Comparison of ENCODE assay signal across 17 mouse cellular contexts in the genomic region with DNA sequence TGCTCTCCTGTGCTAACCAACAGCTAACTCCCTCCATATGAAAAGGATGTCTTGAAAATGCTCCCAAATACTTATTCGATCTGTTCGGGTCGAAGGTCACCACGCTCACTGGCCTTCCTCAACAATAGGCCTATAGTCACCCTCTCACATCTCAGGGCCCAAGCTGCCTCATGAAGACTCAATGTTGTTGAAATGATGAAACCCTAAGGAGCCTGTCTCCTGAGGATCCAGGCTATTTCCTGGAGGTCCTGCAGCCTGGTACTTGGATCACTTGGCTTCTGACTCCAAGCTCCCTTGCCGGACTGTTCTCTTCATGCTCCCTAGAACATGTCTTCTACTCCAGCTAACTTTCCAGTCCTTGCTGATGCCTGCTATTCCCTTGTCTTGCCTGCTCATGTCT. TPM values are rescaled to one million over a fixed set of nuclear protein-coding genes. Genes with fewer than 3 reads are reported as not detected.
DNase-seq lines count a peak whose midpoint lies in the region; ATAC-seq and TF ChIP-seq lines count a peak whose summit lies in the region.
"Had no signal": no experiment of that assay in that cellular context is flagged by ENCODE, and none has a peak within 500 bp of the region (broad histone marks: within the 10 kb centered on the region; RNA-seq: fewer than 3 reads in every experiment).

No protein-coding gene starts in this region.

- no peaks in the 10 kb centered on the region for H3K9me3 ChIP-seq in forebrain, embryonic 10.5 days
- H3K9me3 ChIP-seq in forebrain, embryonic 13.5 days (replicated peaks), result no peaks in the 10 kb centered on the region
- no peaks in the 10 kb centered on the region for H3K9me3 ChIP-seq in hindbrain, embryonic 10.5 days
- no peaks in the 10 kb centered on the region for H3K9me3 ChIP-seq in hindbrain, embryonic 14.5 days (ENCODE audit: control insufficient read depth, low read length)
- H3K9me3 ChIP-seq in lung, postnatal 0 days (ENCODE audit: low read length), result no peaks in the 10 kb centered on the region
- no peaks in the 10 kb centered on the region for H3K9me3 ChIP-seq in limb, embryonic 11.5 days (ENCODE audit: control insufficient read depth, low read length)
- H3K9me3 ChIP-seq: forebrain, embryonic 15.5 days; liver, embryonic 13.5 days; midbrain, embryonic 12.5 days had no signal

- peaks cover 63% of the 10 kb centered on the region for H3K4me1 ChIP-seq in forebrain, embryonic 10.5 days
- no peaks in the 10 kb centered on the region for H3K4me1 ChIP-seq in forebrain, embryonic 13.5 days
- H3K4me1 ChIP-seq in hindbrain, embryonic 10.5 days (replicated peaks), result peaks cover 58% of the 10 kb centered on the region
- no peaks in the 10 kb centered on the region; the same call in 1 of the 2 replicates for H3K4me1 ChIP-seq in hindbrain, embryonic 14.5 days (replicated peaks; ENCODE audit: control insufficient read depth, insufficient read depth, low read length)
- peaks cover 50% of the 10 kb centered on the region for H3K4me1 ChIP-seq in lung, postnatal 0 days (ENCODE audit: insufficient read depth, low read depth, low read length)
- H3K4me1 ChIP-seq in limb, embryonic 11.5 days (ENCODE audit: control insufficient read depth, insufficient read depth, low read length), result peaks cover 45% of the 10 kb centered on the region

- 70% methylated on average over 5 of the region's 5 CpGs for WGBS in forebrain, embryonic 10.5 days
- WGBS in forebrain, embryonic 13.5 days, result 72% methylated on average over 5 of the region's 5 CpGs
- WGBS in hindbrain, embryonic 10.5 days, result 44% methylated on average over 5 of the region's 5 CpGs
- WGBS in hindbrain, embryonic 14.5 days, result 60% methylated on average over 5 of the region's 5 CpGs
- WGBS in lung, postnatal 0 days, result 86% methylated on average over 5 of the region's 5 CpGs
- WGBS in limb, embryonic 11.5 days, result 89% methylated on average over 5 of the region's 5 CpGs

- ATAC-seq in forebrain, embryonic 13.5 days, result no peak
- no peak for ATAC-seq in hindbrain, embryonic 14.5 days (ENCODE audit: low FRiP score)
- ATAC-seq in lung, postnatal 0 days, result no peak
- ATAC-seq in limb, embryonic 11.5 days (ENCODE audit: insufficient number of reproducible peaks, low FRiP score, low TSS enrichment, low read depth), result no peak
- ATAC-seq: forebrain, embryonic 15.5 days; inflammation-experienced regulatory T-cells, adult 6 months had no signal

- TF ChIP-seq CTCF in lung, postnatal 0 days (IDR thresholded peaks at IDR 0.05), result no peak

- no peak overlapping the region for H3K4me3 ChIP-seq in forebrain, embryonic 10.5 days
- no peak overlapping the region for H3K4me3 ChIP-seq in forebrain, embryonic 13.5 days
- no peak overlapping the region for H3K4me3 ChIP-seq in hindbrain, embryonic 10.5 days
- no peak overlapping the region for H3K4me3 ChIP-seq in hindbrain, embryonic 14.5 days (replicated peaks; ENCODE audit: low read length)
- H3K4me3 ChIP-seq in lung, postnatal 0 days (ENCODE audit: low read depth, low read length), result no peak overlapping the region
- H3K4me3 ChIP-seq in limb, embryonic 11.5 days (ENCODE audit: low read depth, low read length), result no peak overlapping the region
- H3K4me3 ChIP-seq: forebrain, embryonic 15.5 days; liver, embryonic 13.5 days; midbrain, embryonic 12.5 days had no signal

- no peak for DNase-seq in forebrain, embryonic 10.5 days (ENCODE audit: extremely low spot score, low spot score)
- no peak for DNase-seq in hindbrain, embryonic 10.5 days (ENCODE audit: low spot score)
- no peak for DNase-seq in hindbrain, embryonic 14.5 days (ENCODE audit: low spot score)
- no peak for DNase-seq in lung, postnatal 0 days (ENCODE audit: low spot score)
- DNase-seq in lung, postnatal 10 days, result no peak
- no peak for DNase-seq in limb, embryonic 11.5 days (ENCODE audit: low spot score)
- DNase-seq in right cerebral cortex, postnatal 10 days (ENCODE audit: low spot score in 2 of 2), result no peak
- DNase-seq: cerebellum, postnatal 10 days; kidney, postnatal 4 days; liver, embryonic 13.5 days; lung, postnatal 14 days; right cerebral cortex, postnatal 4 days; thymus, adult 18-20 months had no signal

- no peaks in the 10 kb centered on the region for H3K27me3 ChIP-seq in forebrain, embryonic 10.5 days (ENCODE audit: poor library complexity, severe bottlenecking)
- H3K27me3 ChIP-seq in forebrain, embryonic 13.5 days, result no peaks in the 10 kb centered on the region
- H3K27me3 ChIP-seq in hindbrain, embryonic 10.5 days (ENCODE audit: insufficient read depth, poor library complexity, severe bottlenecking), result 0 out of 2 replicates have a peak, but pooled peaks cover 6% of the 10 kb centered on the region
- H3K27me3 ChIP-seq in hindbrain, embryonic 14.5 days (ENCODE audit: control insufficient read depth, insufficient read depth, low read length), result no peaks in the 10 kb centered on the region
- no peaks in the 10 kb centered on the region for H3K27me3 ChIP-seq in lung, postnatal 0 days (replicated peaks; ENCODE audit: insufficient read depth, low read length)
- no peaks in the 10 kb centered on the region for H3K27me3 ChIP-seq in limb, embryonic 11.5 days (ENCODE audit: control insufficient read depth, insufficient read depth, low read length)
- H3K27me3 ChIP-seq: forebrain, embryonic 15.5 days; liver, embryonic 13.5 days; midbrain, embryonic 12.5 days had no signal

- peaks cover 46% of the 10 kb centered on the region for H3K36me3 ChIP-seq in forebrain, embryonic 10.5 days (replicated peaks)
- H3K36me3 ChIP-seq in forebrain, embryonic 13.5 days (ENCODE audit: poor library complexity, severe bottlenecking), result peaks cover 20% of the 10 kb centered on the region
- peaks cover 52% of the 10 kb centered on the region for H3K36me3 ChIP-seq in hindbrain, embryonic 10.5 days
- H3K36me3 ChIP-seq in hindbrain, embryonic 14.5 days (replicated peaks; ENCODE audit: control insufficient read depth, insufficient read depth), result peaks cover 27% of the 10 kb centered on the region
- no peaks in the 10 kb centered on the region for H3K36me3 ChIP-seq in lung, postnatal 0 days (ENCODE audit: insufficient read depth, low read length)
- H3K36me3 ChIP-seq in limb, embryonic 11.5 days (ENCODE audit: control insufficient read depth, insufficient read depth, low read length), result peaks cover 21% of the 10 kb centered on the region

- H3K27ac ChIP-seq in forebrain, embryonic 10.5 days, result peak overlapping the region; percentile 84
- no peak overlapping the region for H3K27ac ChIP-seq in forebrain, embryonic 13.5 days
- H3K27ac ChIP-seq in hindbrain, embryonic 10.5 days, result peak overlapping the region; percentile 83
- no peak overlapping the region for H3K27ac ChIP-seq in hindbrain, embryonic 14.5 days
- no peak overlapping the region for H3K27ac ChIP-seq in lung, postnatal 0 days (ENCODE audit: low read length)
- peak overlapping the region; percentile 96 for H3K27ac ChIP-seq in limb, embryonic 11.5 days (replicated peaks; ENCODE audit: low read depth, low read length)
- H3K27ac ChIP-seq: forebrain, embryonic 15.5 days; midbrain, embryonic 12.5 days had no signal

- no peak for TF ChIP-seq EP300 in lung, postnatal 0 days (IDR thresholded peaks at IDR 0.05)

- H3K4me2 ChIP-seq in forebrain, embryonic 13.5 days, result no peak overlapping the region
- no peak overlapping the region for H3K4me2 ChIP-seq in hindbrain, embryonic 14.5 days (replicated peaks)
- H3K4me2 ChIP-seq in lung, postnatal 0 days (replicated peaks; ENCODE audit: low read depth, low read length), result no peak overlapping the region
- no peak overlapping the region for H3K4me2 ChIP-seq in limb, embryonic 11.5 days (ENCODE audit: low read depth, severe bottlenecking)
- H3K4me2 ChIP-seq: forebrain, embryonic 15.5 days; liver, embryonic 13.5 days; midbrain, embryonic 12.5 days had no signal

- no peak overlapping the region for H3K9ac ChIP-seq in forebrain, embryonic 13.5 days
- no peak overlapping the region for H3K9ac ChIP-seq in hindbrain, embryonic 14.5 days
- 0 out of 2 replicates have a peak overlapping the region, but pooled peaks have one; percentile 3 for H3K9ac ChIP-seq in lung, postnatal 0 days (replicated peaks; ENCODE audit: low read depth)
- H3K9ac ChIP-seq in limb, embryonic 11.5 days (ENCODE audit: low read length), result no peak overlapping the region
- H3K9ac ChIP-seq: forebrain, embryonic 15.5 days; liver, embryonic 13.5 days; midbrain, embryonic 12.5 days had no signal

RNA-seq across cellular contexts. Expression of gene Fam186b, which starts 35.7 kb away (rescaled TPM):
- 0.11 and 0.17 TPM in 2 replicates for polyA plus RNA-seq in forebrain, embryonic 10.5 days (2016; fragmentation: Nextera tagmentation; extraction: Ambion mirVana)
- polyA plus RNA-seq in forebrain, embryonic 13.5 days (2015; fragmentation: Nextera tagmentation; extraction: Ambion mirVana), result 0.28 TPM in 1 of 2 replicates, not detected in the other
- 0.20 and 0.27 TPM in 2 replicates for polyA plus RNA-seq in hindbrain, embryonic 10.5 days (2016; fragmentation: Nextera tagmentation; extraction: Ambion mirVana)
- 0.39 and 0.81 TPM in 2 replicates for polyA plus RNA-seq in hindbrain, embryonic 14.5 days (2014; fragmentation: Nextera tagmentation; extraction: Ambion mirVana)
- polyA plus RNA-seq in lung, postnatal 0 days (2015; fragmentation: Nextera tagmentation; extraction: Ambion mirVana), result 0.07 TPM in 1 of 2 replicates, not detected in the other
- polyA plus RNA-seq in limb, embryonic 11.5 days (2014; fragmentation: Nextera tagmentation; extraction: Ambion mirVana), result not detected in 2 replicates
- polyA plus RNA-seq: liver, embryonic 13.5 days had no signal

RNA-seq across cellular contexts. Expression of gene Prpf40b, which starts 36.5 kb away (rescaled TPM):
- polyA plus RNA-seq in forebrain, embryonic 10.5 days (2016; fragmentation: Nextera tagmentation; extraction: Ambion mirVana), result 60.7 and 62.2 TPM in 2 replicates
- 98.6 and 107 TPM in 2 replicates for polyA plus RNA-seq in forebrain, embryonic 13.5 days (2015; fragmentation: Nextera tagmentation; extraction: Ambion mirVana)
- polyA plus RNA-seq in hindbrain, embryonic 10.5 days (2016; fragmentation: Nextera tagmentation; extraction: Ambion mirVana), result 61.1 and 63.3 TPM in 2 replicates
- polyA plus RNA-seq in hindbrain, embryonic 14.5 days (2014; fragmentation: Nextera tagmentation; extraction: Ambion mirVana), result 84.7 and 89.6 TPM in 2 replicates
- 37.1 and 39.9 TPM in 2 replicates for polyA plus RNA-seq in lung, postnatal 0 days (2015; fragmentation: Nextera tagmentation; extraction: Ambion mirVana)
- 51.9 and 57.3 TPM in 2 replicates for polyA plus RNA-seq in limb, embryonic 11.5 days (2014; fragmentation: Nextera tagmentation; extraction: Ambion mirVana)

RNA-seq across cellular contexts. Expression of gene Fmnl3, which starts 38.9 kb away (rescaled TPM):
- 14.3 and 16.9 TPM in 2 replicates for polyA plus RNA-seq in forebrain, embryonic 10.5 days (2016; fragmentation: Nextera tagmentation; extraction: Ambion mirVana)
- 8.1 and 8.2 TPM in 2 replicates for polyA plus RNA-seq in forebrain, embryonic 13.5 days (2015; fragmentation: Nextera tagmentation; extraction: Ambion mirVana)
- 10.7 and 14.6 TPM in 2 replicates for polyA plus RNA-seq in hindbrain, embryonic 10.5 days (2016; fragmentation: Nextera tagmentation; extraction: Ambion mirVana)
- polyA plus RNA-seq in hindbrain, embryonic 14.5 days (2014; fragmentation: Nextera tagmentation; extraction: Ambion mirVana), result 9.0 and 9.2 TPM in 2 replicates
- polyA plus RNA-seq in lung, postnatal 0 days (2015; fragmentation: Nextera tagmentation; extraction: Ambion mirVana), result 25.8 and 30.7 TPM in 2 replicates
- 26.8 and 31.7 TPM in 2 replicates for polyA plus RNA-seq in limb, embryonic 11.5 days (2014; fragmentation: Nextera tagmentation; extraction: Ambion mirVana)

Comparison
In these comparisons a context has a peak if more than half of its experiments do, and no peak if none do; other contexts are left out.
1. H3K27ac ChIP-seq: peak in forebrain, embryonic 10.5 days (single experiment), hindbrain, embryonic 10.5 days (single experiment) and limb, embryonic 11.5 days (single experiment); none in forebrain, embryonic 13.5 days (single experiment), hindbrain, embryonic 14.5 days (single experiment) and lung, postnatal 0 days (single experiment).